In the genomic region with DNA sequence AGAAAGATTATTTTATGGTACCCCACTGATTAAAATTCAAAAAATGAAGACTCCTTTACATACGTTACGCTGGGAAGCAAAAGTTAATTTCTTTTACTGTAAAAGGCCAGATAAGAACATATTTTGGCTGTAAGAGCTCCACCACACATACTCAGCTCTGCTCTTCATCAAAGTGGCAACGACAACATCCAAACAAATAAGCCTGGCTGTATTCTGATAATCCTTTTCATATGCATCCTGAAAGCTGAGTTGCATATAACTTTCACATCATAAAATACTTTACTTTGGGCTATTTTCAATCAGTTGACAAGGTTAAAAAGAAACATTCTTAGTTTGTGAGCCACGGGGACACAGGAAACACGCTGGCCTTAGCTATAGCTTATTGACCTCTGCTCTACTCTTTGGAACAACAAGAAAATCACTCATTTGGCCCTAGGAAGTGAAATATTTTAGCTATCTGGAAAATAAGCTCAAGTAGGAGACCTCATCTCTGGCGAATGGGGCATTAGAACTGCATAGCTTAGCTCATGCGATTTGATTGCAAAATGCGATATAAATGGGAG, we compare ENCODE assay signal across 35 mouse cellular contexts.
"Had no signal": no experiment of that assay in that cellular context is flagged by ENCODE, and none has a peak within 500 bp of the region (broad histone marks: within the 10 kb centered on the region; RNA-seq: fewer than 3 reads in every experiment).

No protein-coding gene starts in this region.

- H3K9me3 ChIP-seq: heart, embryonic 10.5 days; heart, embryonic 12.5 days; heart, embryonic 13.5 days; heart, embryonic 15.5 days; hindbrain, embryonic 10.5 days; hindbrain, embryonic 12.5 days; hindbrain, embryonic 13.5 days; hindbrain, embryonic 15.5 days; intestine, embryonic 15.5 days; kidney, embryonic 15.5 days had no signal

- H3K4me2 ChIP-seq: heart, embryonic 11.5 days; heart, embryonic 12.5 days; heart, embryonic 13.5 days; heart, embryonic 15.5 days; hindbrain, embryonic 12.5 days; hindbrain, embryonic 13.5 days; hindbrain, embryonic 14.5 days; hindbrain, embryonic 15.5 days; intestine, embryonic 15.5 days; kidney, embryonic 15.5 days had no signal

- H3K27me3 ChIP-seq: heart, embryonic 12.5 days; heart, embryonic 13.5 days; heart, embryonic 15.5 days; hindbrain, embryonic 12.5 days; hindbrain, embryonic 13.5 days; hindbrain, embryonic 15.5 days; intestine, embryonic 15.5 days had no signal

- H3K4me3 ChIP-seq: heart, adult 2 months; heart, embryonic 10.5 days; heart, embryonic 12.5 days; heart, embryonic 13.5 days; heart, embryonic 15.5 days; hindbrain, embryonic 10.5 days; hindbrain, embryonic 12.5 days; hindbrain, embryonic 13.5 days; hindbrain, embryonic 15.5 days; intestine, embryonic 15.5 days; kidney, embryonic 15.5 days; layer of hippocampus, adult 2 months had no signal

- H3K27ac ChIP-seq: heart, adult 2 months; heart, embryonic 10.5 days; heart, embryonic 13.5 days; heart, embryonic 15.5 days; hindbrain, embryonic 10.5 days; hindbrain, embryonic 12.5 days; hindbrain, embryonic 13.5 days; hindbrain, embryonic 14.5 days; hindbrain, embryonic 15.5 days; hindbrain, postnatal 0 days; intestine, embryonic 15.5 days; kidney, embryonic 15.5 days; layer of hippocampus, adult 2 months had no signal

- ATAC-seq: hindbrain, embryonic 16.5 days; hindbrain, postnatal 0 days; inflammation-experienced regulatory T-cells, adult 6 months; intestine, embryonic 15.5 days; intestine, embryonic 16.5 days; intestine, postnatal 0 days had no signal

- DNase-seq: heart, adult 18-20 months; heart, adult 2 months; heart, postnatal 10 days; heart, postnatal 14 days; heart, postnatal 36 days; heart, postnatal 4 days; kidney, adult 11 months; kidney, adult 18-20 months; kidney, adult 2 months; kidney, adult 8-10 months; kidney, adult 9 months; kidney, postnatal 10 days; kidney, postnatal 14 days; kidney, postnatal 36 days; kidney, postnatal 4 days; layer of hippocampus, adult 9-11 months; layer of hippocampus, postnatal 36 days had no signal

- H3K9ac ChIP-seq: heart, embryonic 12.5 days; heart, embryonic 13.5 days; heart, embryonic 15.5 days; hindbrain, embryonic 12.5 days; hindbrain, embryonic 13.5 days; hindbrain, embryonic 14.5 days; hindbrain, embryonic 15.5 days; intestine, embryonic 15.5 days; kidney, embryonic 15.5 days had no signal

- H3K4me1 ChIP-seq: heart, embryonic 10.5 days; heart, embryonic 15.5 days; hindbrain, embryonic 10.5 days; hindbrain, embryonic 12.5 days; hindbrain, embryonic 13.5 days; hindbrain, embryonic 15.5 days; intestine, embryonic 15.5 days; kidney, embryonic 15.5 days had no signal

- H3K36me3 ChIP-seq: heart, embryonic 10.5 days; heart, embryonic 12.5 days; heart, embryonic 13.5 days; heart, embryonic 15.5 days; hindbrain, embryonic 10.5 days; hindbrain, embryonic 12.5 days; hindbrain, embryonic 13.5 days; hindbrain, embryonic 15.5 days; intestine, embryonic 15.5 days; kidney, embryonic 15.5 days had no signal
